In the genomic region with DNA sequence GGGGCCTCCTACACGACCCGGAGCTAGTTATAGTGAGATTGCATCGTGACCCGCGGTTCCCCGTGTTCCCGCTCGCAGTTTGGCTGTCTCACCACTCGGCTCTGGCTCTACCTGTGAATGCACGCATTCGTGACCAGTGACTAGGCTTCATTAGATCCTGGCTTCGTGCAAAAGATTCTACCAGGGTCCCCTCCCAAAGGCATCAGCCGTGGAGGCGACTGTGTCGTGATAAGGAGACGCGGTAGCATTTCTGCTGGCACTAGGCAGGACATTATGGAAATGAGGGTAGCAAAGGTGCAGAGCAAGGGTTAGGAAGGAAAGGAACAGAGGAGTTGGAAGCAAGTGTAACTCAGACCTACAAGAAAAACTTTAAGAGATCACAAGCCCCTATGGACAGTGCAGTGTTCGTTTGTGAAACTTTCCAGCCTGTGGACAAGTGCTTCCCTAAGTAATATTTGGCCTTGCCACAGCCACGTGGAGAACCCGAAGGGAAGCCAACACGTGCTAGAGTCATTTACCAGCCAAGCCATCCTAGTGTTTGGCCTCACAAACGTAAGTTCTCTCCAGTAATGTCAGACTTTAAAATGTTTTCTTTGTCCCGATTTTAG, we compare ENCODE assay signal across 8 mouse cellular contexts. TPM values are rescaled to one million over a fixed set of nuclear protein-coding genes. Genes with fewer than 3 reads are reported as not detected.
DNase-seq lines count a peak whose midpoint lies in the region; ATAC-seq lines count a peak whose summit lies in the region.

No protein-coding gene starts in this region.

- no peaks in the 10 kb centered on the region for H3K27me3 ChIP-seq in kidney, embryonic 14.5 days (ENCODE audit: control insufficient read depth, insufficient read depth, low read length)
- H3K27me3 ChIP-seq in forebrain, embryonic 12.5 days = no peaks in the 10 kb centered on the region

- H3K36me3 ChIP-seq in kidney, embryonic 14.5 days (ENCODE audit: control insufficient read depth, insufficient read depth, low read length) = peaks cover 8% of the 10 kb centered on the region; the same call in 1 of the 2 replicates
- H3K36me3 ChIP-seq in forebrain, embryonic 12.5 days (replicated peaks) = peaks cover 5% of the 10 kb centered on the region; the same call in 1 of the 2 replicates

- no peaks in the 10 kb centered on the region for H3K4me1 ChIP-seq in kidney, embryonic 14.5 days (ENCODE audit: control insufficient read depth, insufficient read depth, low read length)
- H3K4me1 ChIP-seq in forebrain, embryonic 12.5 days = no peaks in the 10 kb centered on the region

- ATAC-seq in kidney, embryonic 14.5 days (ENCODE audit: low FRiP score, low TSS enrichment) = peak; percentile 17; the same call in 1 of the 2 replicates
- no peak; the same call in 1 of the 2 replicates for ATAC-seq in forebrain, embryonic 12.5 days (ENCODE audit: low FRiP score)
- peak; percentile 15 for ATAC-seq in inflammation-experienced regulatory T-cells, adult 6 months
- peak; percentile 45 for ATAC-seq in megakaryocyte-erythroid progenitor cell, adult 5-6 weeks (replicated peaks; ENCODE audit: low FRiP score, low TSS enrichment, poor library complexity, severe bottlenecking)

- DNase-seq in kidney, adult 11 months = no peak
- peak; percentile 32 for DNase-seq in NIH3T3 (ENCODE audit: low read depth)
- DNase-seq in T-cell, adult 2 months (ENCODE audit: low spot score) = no peak
- DNase-seq in thymus, postnatal 14 days = no peak

- H3K9ac ChIP-seq in kidney, embryonic 14.5 days (ENCODE audit: low read depth, low read length) = peak overlapping the region; percentile 64
- H3K9ac ChIP-seq in forebrain, embryonic 12.5 days = peak overlapping the region; percentile 63

- 23% methylated on average over 23 of the region's 23 CpGs for WGBS in kidney, embryonic 14.5 days
- WGBS in forebrain, embryonic 12.5 days = 18% methylated on average over 23 of the region's 23 CpGs

- H3K9me3 ChIP-seq in kidney, embryonic 14.5 days (ENCODE audit: control insufficient read depth, low read length) = no peaks in the 10 kb centered on the region
- no peaks in the 10 kb centered on the region for H3K9me3 ChIP-seq in forebrain, embryonic 12.5 days

- peak overlapping the region; percentile 46 for H3K4me2 ChIP-seq in kidney, embryonic 14.5 days (replicated peaks; ENCODE audit: low read depth, low read length)
- peak overlapping the region; percentile 52 for H3K4me2 ChIP-seq in forebrain, embryonic 12.5 days

- H3K27ac ChIP-seq in kidney, embryonic 14.5 days (ENCODE audit: low read depth, low read length) = no peak overlapping the region
- H3K27ac ChIP-seq in forebrain, embryonic 12.5 days = peak overlapping the region; percentile 59

- H3K4me3 ChIP-seq in kidney, embryonic 14.5 days (ENCODE audit: low read length) = peak overlapping the region; percentile 56
- H3K4me3 ChIP-seq in forebrain, embryonic 12.5 days (replicated peaks) = peak overlapping the region; percentile 54

RNA-seq across cellular contexts. Expression of gene Dkc1, which starts 0.6 kb away (rescaled TPM):
- 154 and 199 TPM in 2 replicates for polyA plus RNA-seq in kidney, embryonic 14.5 days (2014; fragmentation: Nextera tagmentation; extraction: Ambion mirVana)
- polyA plus RNA-seq in forebrain, embryonic 12.5 days (2016; fragmentation: Nextera tagmentation; extraction: Ambion mirVana) = 131 and 135 TPM in 2 replicates
- polyA plus RNA-seq in inflammation-experienced regulatory T-cells, adult 6 months (2017; shearing (Covaris generic)) = 100 to 1,000 TPM; 109 to 161 (median 124) TPM
- 191 and 232 TPM in 2 replicates for total RNA-seq in megakaryocyte-erythroid progenitor cell, adult 5-6 weeks (2014; fragmentation: Nextera tagmentation)
- total RNA-seq in megakaryocyte-erythroid progenitor cell, adult 5-6 weeks (2017) = 488 and 519 TPM in 2 replicates

RNA-seq across cellular contexts. Expression of gene Gab3, which starts 11.0 kb away (rescaled TPM):
- 0.89 and 1.1 TPM in 2 replicates for polyA plus RNA-seq in kidney, embryonic 14.5 days (2014; fragmentation: Nextera tagmentation; extraction: Ambion mirVana)
- polyA plus RNA-seq in forebrain, embryonic 12.5 days (2016; fragmentation: Nextera tagmentation; extraction: Ambion mirVana) = 0.85 and 1.0 TPM in 2 replicates
- 10 to 100 TPM; 16.3 to 17.8 (median 16.4) TPM for polyA plus RNA-seq in inflammation-experienced regulatory T-cells, adult 6 months (2017; shearing (Covaris generic))
- total RNA-seq in megakaryocyte-erythroid progenitor cell, adult 5-6 weeks (2014; fragmentation: Nextera tagmentation) = 2.6 and 8.9 TPM in 2 replicates
- total RNA-seq in megakaryocyte-erythroid progenitor cell, adult 5-6 weeks (2017) = 3.1 and 3.3 TPM in 2 replicates

RNA-seq across cellular contexts. Expression of gene Mpp1, which starts 34.5 kb away (rescaled TPM):
- polyA plus RNA-seq in kidney, embryonic 14.5 days (2014; fragmentation: Nextera tagmentation; extraction: Ambion mirVana) = 38.2 and 40.4 TPM in 2 replicates
- 19.3 and 20.7 TPM in 2 replicates for polyA plus RNA-seq in forebrain, embryonic 12.5 days (2016; fragmentation: Nextera tagmentation; extraction: Ambion mirVana)
- polyA plus RNA-seq in inflammation-experienced regulatory T-cells, adult 6 months (2017; shearing (Covaris generic)) = 100 to 1,000 TPM in 1 of 3 experiments, 10 to 100 TPM in 2; 61.9 to 112 (median 94.5) TPM
- total RNA-seq in megakaryocyte-erythroid progenitor cell, adult 5-6 weeks (2014; fragmentation: Nextera tagmentation) = 43.9 and 57.5 TPM in 2 replicates
- total RNA-seq in megakaryocyte-erythroid progenitor cell, adult 5-6 weeks (2017) = 66.4 and 68.1 TPM in 2 replicates
